Mouse (Mus musculus): ENCODE results near the gene Zic4. TPM values are rescaled to one million over a fixed set of nuclear protein-coding genes. Genes with fewer than 3 reads are reported as not detected.

Zic4 gene
- not detected for polyA plus RNA-seq (2015; fragmentation: Illumina TruSeq; extraction: RNeasy Lipid Tissue Mini Kit (QIAGEN cat#74804); ENCODE audit: insufficient read depth, low read depth, low replicate concordance)

DNA sequence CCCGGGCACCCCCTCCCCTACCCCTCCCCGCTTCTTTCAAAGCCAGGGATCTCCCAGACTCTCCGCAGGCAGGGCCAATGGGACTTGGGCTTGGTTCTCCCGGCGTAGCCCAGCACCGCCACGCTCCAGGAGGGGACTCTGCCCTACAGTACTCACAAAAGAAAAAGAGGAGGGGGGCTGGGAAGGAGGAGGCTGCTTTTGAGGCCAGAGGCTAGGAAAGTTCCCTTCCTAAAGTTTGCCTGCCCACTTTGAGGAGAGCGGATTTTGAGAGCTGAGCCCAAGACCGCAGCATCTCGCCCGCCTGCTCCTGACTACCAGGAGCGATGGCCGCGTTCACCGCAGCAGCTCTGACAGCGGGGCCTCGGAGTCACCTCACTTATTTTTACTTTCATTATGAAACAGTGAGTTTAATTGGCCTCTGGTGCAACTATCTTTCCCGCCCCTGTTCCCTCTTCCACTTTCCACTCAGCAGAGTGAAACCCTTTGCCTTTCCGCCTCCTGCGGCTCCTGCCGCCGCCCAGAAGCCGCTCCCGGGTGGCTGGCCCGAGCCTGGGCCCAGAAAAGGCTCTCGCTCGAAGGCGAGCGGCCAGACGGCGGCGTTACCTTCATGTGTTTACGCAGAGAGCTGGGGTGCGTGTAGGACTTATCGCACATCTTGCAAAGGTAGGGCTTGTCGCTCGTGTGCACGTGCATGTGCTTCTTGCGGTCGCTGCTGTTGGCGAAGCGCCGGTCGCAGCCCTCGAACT, at the start of gene Zic4:
Gene Zic4 (plus strand): TSS at position 558 of the 746 bp plus-strand sequence.

DNA sequence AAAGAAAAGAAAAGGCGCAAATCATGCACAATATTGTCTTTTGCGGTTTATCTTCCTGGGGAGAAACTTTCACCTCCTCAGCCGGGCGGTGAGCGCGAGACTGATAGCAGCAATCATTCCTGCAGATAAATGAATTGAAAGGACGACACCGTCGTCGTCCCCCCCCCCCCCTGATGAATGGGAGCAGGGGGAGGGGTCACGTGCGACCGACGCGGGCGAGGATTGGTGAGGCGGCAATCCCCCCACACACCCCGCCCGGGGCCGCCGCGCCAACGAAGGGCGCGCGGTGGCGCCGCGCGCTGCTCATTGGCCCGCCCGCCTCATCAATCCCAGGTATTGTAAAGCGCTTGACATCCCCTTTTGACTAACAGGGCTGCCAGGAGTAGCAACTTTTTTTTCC, 3.5 kb downstream of the Zic4 start, which contains the start of gene Zic1:
Gene Zic1 (minus strand): TSS at position 147 of the 400 bp plus-strand sequence.

Other genes with a start within 250 kb of the Zic4 start
- not detected for gene Zic1, start 3.4 kb downstream of the Zic4 start, polyA plus RNA-seq (2015; fragmentation: Illumina TruSeq; extraction: RNeasy Lipid Tissue Mini Kit (QIAGEN cat#74804); ENCODE audit: insufficient read depth, low read depth, low replicate concordance)